Mouse (Mus musculus) limb, embryonic 15.5 days (tissue): ENCODE measurements around the gene Zfp683. TPM values are rescaled to one million over a fixed set of nuclear protein-coding genes. Genes with fewer than 3 reads are reported as not detected.

Experiments
- ATAC-seq: fragments of 200-750 bp; cut with Nextera tagmentation; 2 replicates; pipeline ENCODE4 v1.8.0; 2017; ENCODE audit warnings: low read depth, moderate TSS enrichment; ENCODE audit not compliant: insufficient number of reproducible peaks, low FRiP score, low TSS enrichment
- H3K27ac ChIP-seq: fragments of 300-500 bp; sonication (generic); 2 replicates; pipeline ENCODE4 v1.5.1; 2015; ENCODE audit warnings: moderate library complexity, mild to moderate bottlenecking, inconsistent platforms
- H3K27me3 ChIP-seq: fragments of 300-500 bp; sonication (generic); 2 replicates; pipeline ENCODE4 v1.6.1; 2015; ENCODE audit warnings: inconsistent platforms
- H3K36me3 ChIP-seq: fragments of 300-500 bp; sonication (generic); 2 replicates; pipeline ENCODE4 v1.6.1; 2015; ENCODE audit warnings: inconsistent platforms
- H3K4me1 ChIP-seq: fragments of 300-500 bp; sonication (generic); 2 replicates; pipeline ENCODE4 v1.6.1; 2015; ENCODE audit warnings: inconsistent platforms
- H3K4me2 ChIP-seq: fragments of 300-500 bp; sonication (generic); 2 replicates; pipeline ENCODE4 v1.6.1; 2015; ENCODE audit warnings: mild to moderate bottlenecking, inconsistent platforms
- H3K4me3 ChIP-seq: fragments of 300-500 bp; sonication (generic); 2 replicates; pipeline ENCODE4 v1.5.1; 2015; ENCODE audit warnings: mild to moderate bottlenecking, inconsistent platforms
- H3K9ac ChIP-seq: fragments of 300-500 bp; sonication (generic); 2 replicates; pipeline ENCODE4 v1.6.1; 2015; ENCODE audit warnings: inconsistent platforms
- H3K9me3 ChIP-seq: fragments of 300-500 bp; sonication (generic); 2 replicates; pipeline ENCODE4 v1.6.1; 2016; ENCODE audit warnings: inconsistent platforms
- WGBS: fragments of 180-500 bp; shearing (Covaris S2); methylation state at CpG from one replicate; pipeline ENCODE4 v1.1.7; 2015; 5-methylcytosine and 5-hydroxymethylcytosine counted together
- polyA plus RNA-seq: library from polyadenylated mRNA; unstranded; fragments of >200 nt; fragmentation: Nextera tagmentation; extraction: Ambion mirVana; gene quantifications from 2 replicates; pipeline ENCODE4 v1.2.1, GENCODE M21; 2015

The Zfp683 gene
- polyA plus RNA-seq, 1 experiment from 2014 or later = not detected

- no peaks in the 10 kb centered on the region for H3K36me3 ChIP-seq
- no peak for ATAC-seq
- no peaks in the 10 kb centered on the region for H3K27me3 ChIP-seq
- H3K4me1 ChIP-seq = no peaks in the 10 kb centered on the region
- WGBS = 72% methylated on average over 5 of the region's 5 CpGs
- no peak overlapping the region for H3K9ac ChIP-seq
- no peaks in the 10 kb centered on the region for H3K9me3 ChIP-seq
- H3K4me2 ChIP-seq = no peak overlapping the region
- no peak overlapping the region for H3K27ac ChIP-seq
- H3K4me3 ChIP-seq = no peak overlapping the region
Observed at GRCm38 (mm10) chr4:134097015-134097608, 43.5 kb downstream of the Zfp683 start.

- no peaks in the 10 kb centered on the region for H3K9me3 ChIP-seq
- H3K4me3 ChIP-seq = no peak overlapping the region
- no peak overlapping the region for H3K27ac ChIP-seq
- no peak overlapping the region for H3K4me2 ChIP-seq
- 0 out of 2 replicates have a peak, but pooled peaks cover 6% of the 10 kb centered on the region for H3K4me1 ChIP-seq
- 33% methylated on average over 8 of the region's 8 CpGs for WGBS
- ATAC-seq = no peak
- no peak overlapping the region for H3K9ac ChIP-seq
- no peaks in the 10 kb centered on the region for H3K36me3 ChIP-seq
- H3K27me3 ChIP-seq = no peaks in the 10 kb centered on the region
Observed at GRCm38 (mm10) chr4:134098628-134099027, 45.0 kb downstream of the Zfp683 start.

GRCm38 (mm10) chr4:134100245-134100644 lies 46.6 kb downstream of the Zfp683 start:
- WGBS = 80% methylated on average over 4 of the region's 4 CpGs
- H3K4me3 ChIP-seq = no peak overlapping the region
- no peaks in the 10 kb centered on the region for H3K36me3 ChIP-seq
- no peaks in the 10 kb centered on the region for H3K9me3 ChIP-seq
- H3K4me2 ChIP-seq = no peak overlapping the region
- 0 out of 2 replicates have a peak, but pooled peaks cover 6% of the 10 kb centered on the region for H3K4me1 ChIP-seq
- H3K27ac ChIP-seq = no peak overlapping the region
- no peak for ATAC-seq
- H3K27me3 ChIP-seq = no peaks in the 10 kb centered on the region
- no peak overlapping the region for H3K9ac ChIP-seq

GRCm38 (mm10) chr4:134101979-134102741 lies 48.5 kb downstream of the Zfp683 start, which contains the start of gene Ubxn11:
Gene Ubxn11, plus strand, starts transcription at chr4:134102570.
- no peak within 1 kb of the TSS for H3K27ac ChIP-seq
- H3K9ac ChIP-seq = peak within 1 kb of the TSS; percentile 62
- peak within 1 kb of the TSS; percentile 66 for H3K4me2 ChIP-seq
- no peaks in the 10 kb centered on the region for H3K36me3 ChIP-seq
- no peaks in the 10 kb centered on the region for H3K27me3 ChIP-seq
- H3K4me1 ChIP-seq = 0 out of 2 replicates have a peak, but pooled peaks cover 6% of the 10 kb centered on the region
- peak; percentile 91 for ATAC-seq
- H3K4me3 ChIP-seq = peak within 1 kb of the TSS; percentile 73
- H3K9me3 ChIP-seq = no peaks in the 10 kb centered on the region
- WGBS = 17% methylated on average over 34 of the region's 34 CpGs

GRCm38 (mm10) chr4:134102742-134103119 lies 49.1 kb downstream of the Zfp683 start:
- no peaks in the 10 kb centered on the region for H3K9me3 ChIP-seq
- 0 out of 2 replicates have a peak, but pooled peaks cover 6% of the 10 kb centered on the region for H3K4me1 ChIP-seq
- no peaks in the 10 kb centered on the region for H3K27me3 ChIP-seq
- peak overlapping the region; percentile 62 for H3K9ac ChIP-seq
- WGBS = 4% methylated on average over 21 of the region's 21 CpGs
- H3K36me3 ChIP-seq = no peaks in the 10 kb centered on the region
- no peak for ATAC-seq
- peak overlapping the region; percentile 66 for H3K4me2 ChIP-seq
- H3K4me3 ChIP-seq = peak overlapping the region; percentile 73
- H3K27ac ChIP-seq = no peak overlapping the region

GRCm38 (mm10) chr4:134106105-134106504 lies 52.5 kb downstream of the Zfp683 start:
- H3K27ac ChIP-seq = no peak overlapping the region
- no peak overlapping the region for H3K4me3 ChIP-seq
- H3K9me3 ChIP-seq = no peaks in the 10 kb centered on the region
- no peak overlapping the region for H3K9ac ChIP-seq
- WGBS = 76% methylated on average over 7 of the region's 7 CpGs
- no peak for ATAC-seq
- no peaks in the 10 kb centered on the region for H3K36me3 ChIP-seq
- H3K4me1 ChIP-seq = 0 out of 2 replicates have a peak, but pooled peaks cover 6% of the 10 kb centered on the region
- H3K27me3 ChIP-seq = no peaks in the 10 kb centered on the region
- no peak overlapping the region for H3K4me2 ChIP-seq

- no peaks in the 10 kb centered on the region for H3K27me3 ChIP-seq
- 85% methylated on average over 7 of the region's 7 CpGs for WGBS
Observed at GRCm38 (mm10) chr4:134107730-134108129, 54.1 kb downstream of the Zfp683 start.

GRCm38 (mm10) chr4:134108196-134108595 lies 54.6 kb downstream of the Zfp683 start:
- no peak for ATAC-seq
- Histone ChIP-seq H3K4me3 (no peak overlapping the region), H3K4me1 (0 out of 2 replicates have a peak, but pooled peaks cover 1% of the 10 kb centered on the region), H3K9me3 (no peaks in the 10 kb centered on the region), H3K9ac (no peak overlapping the region), H3K27me3 (no peaks in the 10 kb centered on the region), H3K4me2 (no peak overlapping the region), H3K36me3 (no peaks in the 10 kb centered on the region), H3K27ac (no peak overlapping the region)
- WGBS = 23% methylated on average over 5 of the region's 5 CpGs

More at GRCm38 (mm10) chr4:134107730-134108129, 54.1 kb downstream of the Zfp683 start:
- no peak overlapping the region for H3K4me3 ChIP-seq
- ATAC-seq = no peak
- no peaks in the 10 kb centered on the region for H3K9me3 ChIP-seq
- H3K36me3 ChIP-seq = no peaks in the 10 kb centered on the region
- 0 out of 2 replicates have a peak, but pooled peaks cover 5% of the 10 kb centered on the region for H3K4me1 ChIP-seq
- H3K27ac ChIP-seq = no peak overlapping the region
- no peak overlapping the region for H3K4me2 ChIP-seq
- 0 out of 2 replicates have a peak overlapping the region, but pooled peaks have one; percentile 7 for H3K9ac ChIP-seq

Other genes starting within 250 kb of the Zfp683 start
- 31.5 and 35.6 TPM in 2 replicates for gene Rps6ka1, start 166.0 kb upstream of the Zfp683 start, polyA plus RNA-seq
- 1,764 and 1,770 TPM in 2 replicates for gene Hmgn2, start 85.2 kb upstream of the Zfp683 start, polyA plus RNA-seq
- gene Dhdds, start 52.9 kb upstream of the Zfp683 start, polyA plus RNA-seq = 41.9 and 46.0 TPM in 2 replicates
- gene Lin28a, start 35.0 kb upstream of the Zfp683 start, polyA plus RNA-seq = 0.17 TPM in 1 of 2 replicates, not detected in the other
- 17.3 and 17.5 TPM in 2 replicates for gene Crybg2, start 7.0 kb downstream of the Zfp683 start, polyA plus RNA-seq
- gene Cd52, start 41.2 kb downstream of the Zfp683 start, polyA plus RNA-seq = 15.9 and 20.1 TPM in 2 replicates
- 10.7 and 13.3 TPM in 2 replicates for gene Ubxn11, start 48.7 kb downstream of the Zfp683 start, polyA plus RNA-seq
- 476 and 496 TPM in 2 replicates for gene Sh3bgrl3, start 75.0 kb downstream of the Zfp683 start, polyA plus RNA-seq
- 43.5 and 46.6 TPM in 2 replicates for gene Cep85, start 133.3 kb downstream of the Zfp683 start, polyA plus RNA-seq
- gene Gm7534, start 149.2 kb downstream of the Zfp683 start, polyA plus RNA-seq = not detected in 2 replicates
- gene Catsper4, start 173.5 kb downstream of the Zfp683 start, polyA plus RNA-seq = 0.29 TPM in 1 of 2 replicates, not detected in the other
- 3.6 and 3.9 TPM in 2 replicates for gene Cnksr1, start 184.6 kb downstream of the Zfp683 start, polyA plus RNA-seq
- gene E130218I03Rik, start 189.8 kb downstream of the Zfp683 start, polyA plus RNA-seq = 0.22 TPM in 1 of 2 replicates, not detected in the other
- gene Zfp593, start 191.8 kb downstream of the Zfp683 start, polyA plus RNA-seq = 14.3 and 15.8 TPM in 2 replicates
- gene Gm30191, start 193.1 kb downstream of the Zfp683 start, polyA plus RNA-seq = not detected in 2 replicates
- 5.8 and 7.8 TPM in 2 replicates for gene Grrp1, start 200.3 kb downstream of the Zfp683 start, polyA plus RNA-seq
- 19.7 and 20.2 TPM in 2 replicates for gene Pdik1l, start 234.1 kb downstream of the Zfp683 start, polyA plus RNA-seq